Mouse (Mus musculus): ENCODE measurements around the gene Lifr. TPM values are rescaled to one million over a fixed set of nuclear protein-coding genes. Genes with fewer than 3 reads are reported as not detected.

The Lifr gene
- polyA plus RNA-seq, 1 experiment, result 30.8 TPM

GRCm38 (mm10) chr15:7079631-7080337 is 10.6 kb upstream of the Lifr start:
- TF ChIP-seq CTCF (IDR thresholded peaks at IDR 0.05; ENCODE audit: low read depth, low read length) (no peak), POLR2A (IDR thresholded peaks at IDR 0.05; ENCODE audit: borderline replicate concordance, low read depth, low read length) (no peak)
- Histone ChIP-seq H3K4me3 (ENCODE audit: insufficient read depth, low read length) (no peak overlapping the region), H3K27ac (ENCODE audit: insufficient read depth, low read depth, low read length) (no peak overlapping the region), H3K4me1 (ENCODE audit: control insufficient read depth, insufficient read depth, low read length) (peaks cover 16% of the 10 kb centered on the region)

GRCm38 (mm10) chr15:7080916-7081626 is 9.3 kb upstream of the Lifr start:
- no peak overlapping the region for H3K27ac ChIP-seq (ENCODE audit: insufficient read depth, low read depth, low read length)
- H3K4me1 ChIP-seq (ENCODE audit: control insufficient read depth, insufficient read depth, low read length), result peaks cover 25% of the 10 kb centered on the region
- no peak overlapping the region for H3K4me3 ChIP-seq (ENCODE audit: insufficient read depth, low read length)
- TF ChIP-seq CTCF (IDR thresholded peaks at IDR 0.05; ENCODE audit: low read depth, low read length) (no peak), POLR2A (IDR thresholded peaks at IDR 0.05; ENCODE audit: borderline replicate concordance, low read depth, low read length) (no peak)

GRCm38 (mm10) chr15:7081795-7082194 is 8.6 kb upstream of the Lifr start:
- TF ChIP-seq POLR2A (IDR thresholded peaks at IDR 0.05; ENCODE audit: borderline replicate concordance, low read depth, low read length) (no peak), CTCF (IDR thresholded peaks at IDR 0.05; ENCODE audit: low read depth, low read length) (no peak)
- Histone ChIP-seq H3K4me3 (ENCODE audit: insufficient read depth, low read length) (no peak overlapping the region), H3K27ac (ENCODE audit: insufficient read depth, low read depth, low read length) (no peak overlapping the region), H3K4me1 (ENCODE audit: control insufficient read depth, insufficient read depth, low read length) (peaks cover 32% of the 10 kb centered on the region)

GRCm38 (mm10) chr15:7082901-7083300 is 7.5 kb upstream of the Lifr start:
- Histone ChIP-seq H3K4me3 (ENCODE audit: insufficient read depth, low read length) (no peak overlapping the region), H3K4me1 (ENCODE audit: control insufficient read depth, insufficient read depth, low read length) (peaks cover 41% of the 10 kb centered on the region), H3K27ac (ENCODE audit: insufficient read depth, low read depth, low read length) (no peak overlapping the region)
- no peak for TF ChIP-seq CTCF (IDR thresholded peaks at IDR 0.05; ENCODE audit: low read depth, low read length)
- TF ChIP-seq POLR2A (IDR thresholded peaks at IDR 0.05; ENCODE audit: borderline replicate concordance, low read depth, low read length), result no peak

- H3K4me1 ChIP-seq (ENCODE audit: control insufficient read depth, insufficient read depth, low read length), result peaks cover 59% of the 10 kb centered on the region
- no peak for TF ChIP-seq CTCF (IDR thresholded peaks at IDR 0.05; ENCODE audit: low read depth, low read length)
- TF ChIP-seq POLR2A (IDR thresholded peaks at IDR 0.05; ENCODE audit: borderline replicate concordance, low read depth, low read length), result no peak
- peak overlapping the region; percentile 12; the same call in 1 of the 2 replicates for H3K4me3 ChIP-seq (ENCODE audit: insufficient read depth, low read length)
- H3K27ac ChIP-seq (ENCODE audit: insufficient read depth, low read depth, low read length), result peak overlapping the region; percentile 95
Measured at GRCm38 (mm10) chr15:7084780-7085497, 5.5 kb upstream of the Lifr start.

GRCm38 (mm10) chr15:7088691-7089090 is 1.7 kb upstream of the Lifr start:
- H3K4me3 ChIP-seq (ENCODE audit: insufficient read depth, low read length), result no peak overlapping the region
- peaks cover 68% of the 10 kb centered on the region for H3K4me1 ChIP-seq (ENCODE audit: control insufficient read depth, insufficient read depth, low read length)
- no peak for TF ChIP-seq CTCF (IDR thresholded peaks at IDR 0.05; ENCODE audit: low read depth, low read length)
- TF ChIP-seq POLR2A (IDR thresholded peaks at IDR 0.05; ENCODE audit: borderline replicate concordance, low read depth, low read length), result no peak
- H3K27ac ChIP-seq (ENCODE audit: insufficient read depth, low read depth, low read length), result peak overlapping the region; percentile 93

GRCm38 (mm10) chr15:7092321-7092720 is 1.9 kb downstream of the Lifr start:
- peak overlapping the region; percentile 88 for H3K27ac ChIP-seq (ENCODE audit: insufficient read depth, low read depth, low read length)
- TF ChIP-seq POLR2A (IDR thresholded peaks at IDR 0.05; ENCODE audit: borderline replicate concordance, low read depth, low read length) (no peak), CTCF (IDR thresholded peaks at IDR 0.05; ENCODE audit: low read depth, low read length) (no peak)
- peak overlapping the region; percentile 22 for H3K4me3 ChIP-seq (ENCODE audit: insufficient read depth, low read length)
- peaks cover 41% of the 10 kb centered on the region for H3K4me1 ChIP-seq (ENCODE audit: control insufficient read depth, insufficient read depth, low read length)

GRCm38 (mm10) chr15:7099406-7099805 is 9.0 kb downstream of the Lifr start:
- no peak overlapping the region for H3K4me3 ChIP-seq (ENCODE audit: insufficient read depth, low read length)
- H3K4me1 ChIP-seq (ENCODE audit: control insufficient read depth, insufficient read depth, low read length), result no peaks in the 10 kb centered on the region
- TF ChIP-seq POLR2A (IDR thresholded peaks at IDR 0.05; ENCODE audit: borderline replicate concordance, low read depth, low read length) (no peak), CTCF (IDR thresholded peaks at IDR 0.05; ENCODE audit: low read depth, low read length) (no peak)
- no peak overlapping the region for H3K27ac ChIP-seq (ENCODE audit: insufficient read depth, low read depth, low read length)

- TF ChIP-seq POLR2A (IDR thresholded peaks at IDR 0.05; ENCODE audit: borderline replicate concordance, low read depth, low read length) (no peak), CTCF (IDR thresholded peaks at IDR 0.05; ENCODE audit: low read depth, low read length) (no peak)
- Histone ChIP-seq H3K27ac (ENCODE audit: insufficient read depth, low read depth, low read length) (no peak overlapping the region), H3K4me1 (ENCODE audit: control insufficient read depth, insufficient read depth, low read length) (no peaks in the 10 kb centered on the region), H3K4me3 (ENCODE audit: insufficient read depth, low read length) (no peak overlapping the region)
Measured at GRCm38 (mm10) chr15:7100226-7100625, 9.8 kb downstream of the Lifr start.

Measured in bone marrow macrophage, adult 2 months (primary cell).